Comparison of ENCODE assay signal across 21 mouse cellular contexts in genomic region chr13:23577835-23578234, GRCm38 (mm10). TPM values are rescaled to one million over a fixed set of nuclear protein-coding genes. Genes with fewer than 3 reads are reported as not detected.
DNase-seq lines count a peak whose midpoint lies in the region; ATAC-seq and TF ChIP-seq lines count a peak whose summit lies in the region.
"Had no signal": no experiment of that assay in that cellular context is flagged by ENCODE, and none has a peak within 500 bp of the region (broad histone marks: within the 10 kb centered on the region; RNA-seq: fewer than 3 reads in every experiment).

No protein-coding gene starts in this region.

- no peaks in the 10 kb centered on the region for H3K27me3 ChIP-seq in forebrain, embryonic 13.5 days
- no peaks in the 10 kb centered on the region for H3K27me3 ChIP-seq in forebrain, embryonic 16.5 days (replicated peaks; ENCODE audit: control insufficient read depth, insufficient read depth, low read length)
- H3K27me3 ChIP-seq in liver, embryonic 14.5 days (ENCODE audit: control insufficient read depth, insufficient read depth, low read length): no peaks in the 10 kb centered on the region
- H3K27me3 ChIP-seq in liver, embryonic 11.5 days (replicated peaks; ENCODE audit: control insufficient read depth, insufficient read depth, low read length): no peaks in the 10 kb centered on the region
- no peaks in the 10 kb centered on the region for H3K27me3 ChIP-seq in MEL (ENCODE audit: control insufficient read depth in 1 of 2, insufficient read depth in 2 of 2, low read length in 2 of 2)
- H3K27me3 ChIP-seq in limb, embryonic 12.5 days: no peaks in the 10 kb centered on the region
- H3K27me3 ChIP-seq in heart, embryonic 10.5 days (ENCODE audit: insufficient read depth, poor library complexity, severe bottlenecking): no peaks in the 10 kb centered on the region
- H3K27me3 ChIP-seq: embryonic facial prominence, embryonic 15.5 days; heart, embryonic 13.5 days; neural tube, embryonic 12.5 days; Patski had no signal

- H3K9ac ChIP-seq in forebrain, embryonic 13.5 days: no peak overlapping the region
- H3K9ac ChIP-seq in forebrain, embryonic 16.5 days (replicated peaks; ENCODE audit: low read depth, low read length): no peak overlapping the region
- H3K9ac ChIP-seq in liver, embryonic 14.5 days (replicated peaks): peak overlapping the region; percentile 57
- H3K9ac ChIP-seq in liver, embryonic 11.5 days (ENCODE audit: low read depth, low read length): no peak overlapping the region
- peak overlapping the region; percentile 46 for H3K9ac ChIP-seq in MEL (ENCODE audit: control insufficient read depth, low read depth, low read length, poor library complexity, severe bottlenecking)
- H3K9ac ChIP-seq in limb, embryonic 12.5 days (replicated peaks): no peak overlapping the region
- H3K9ac ChIP-seq: embryonic facial prominence, embryonic 15.5 days; neural tube, embryonic 12.5 days had no signal

- no peak for TF ChIP-seq EP300 in liver, embryonic 14.5 days (IDR thresholded peaks at IDR 0.05; ENCODE audit: low read depth)
- TF ChIP-seq EP300 in MEL (IDR thresholded peaks at IDR 0.05; ENCODE audit: low read depth in 1 of 2, low read length in 2 of 2): no peak

- no peak overlapping the region for H3K4me3 ChIP-seq in forebrain, embryonic 13.5 days
- H3K4me3 ChIP-seq in forebrain, embryonic 16.5 days (replicated peaks; ENCODE audit: low read length): no peak overlapping the region
- H3K4me3 ChIP-seq in liver, embryonic 14.5 days (ENCODE audit: insufficient read depth in 1 of 2, low read depth in 2 of 2, low read length in 2 of 2): peak overlapping the region in 1 of 2 experiments; percentile 8; a peak in 2 of 4 replicates
- no peak overlapping the region for H3K4me3 ChIP-seq in liver, embryonic 11.5 days (ENCODE audit: low read depth, low read length)
- no peak overlapping the region for H3K4me3 ChIP-seq in MEL (ENCODE audit: control insufficient read depth in 1 of 2, insufficient read depth in 1 of 2, low read depth in 2 of 2, low read length in 2 of 2)
- no peak overlapping the region for H3K4me3 ChIP-seq in limb, embryonic 12.5 days (replicated peaks)
- no peak overlapping the region for H3K4me3 ChIP-seq in heart, embryonic 10.5 days
- H3K4me3 ChIP-seq: left cerebral cortex, adult 2 months; neural tube, embryonic 12.5 days had no signal

- TF ChIP-seq RAD21 in MEL (IDR thresholded peaks at IDR 0.05; ENCODE audit: low read depth, low read length): no peak

- H3K4me2 ChIP-seq in forebrain, embryonic 13.5 days: no peak overlapping the region
- no peak overlapping the region for H3K4me2 ChIP-seq in forebrain, embryonic 16.5 days (ENCODE audit: low read length)
- peak overlapping the region; percentile 96 for H3K4me2 ChIP-seq in liver, embryonic 14.5 days (ENCODE audit: low read depth)
- H3K4me2 ChIP-seq in liver, embryonic 11.5 days: no peak overlapping the region
- no peak overlapping the region for H3K4me2 ChIP-seq in limb, embryonic 12.5 days

- H3K27ac ChIP-seq in forebrain, embryonic 13.5 days: peak overlapping the region; percentile 25; the same call in 1 of the 2 replicates
- no peak overlapping the region for H3K27ac ChIP-seq in forebrain, embryonic 16.5 days (ENCODE audit: low read length)
- H3K27ac ChIP-seq in liver, embryonic 14.5 days: peak overlapping the region; percentile 98
- H3K27ac ChIP-seq in liver, embryonic 11.5 days (ENCODE audit: low read depth, low read length): no peak overlapping the region
- peak overlapping the region; percentile 64 for H3K27ac ChIP-seq in MEL (ENCODE audit: control insufficient read depth, low read depth, low read length)
- peak overlapping the region; percentile 66; the same call in 1 of the 2 replicates for H3K27ac ChIP-seq in limb, embryonic 12.5 days
- H3K27ac ChIP-seq in heart, embryonic 10.5 days: no peak overlapping the region
- H3K27ac ChIP-seq: left cerebral cortex, adult 2 months; neural tube, embryonic 12.5 days had no signal

- no peak for TF ChIP-seq POLR2A in MEL (IDR thresholded peaks at IDR 0.05; ENCODE audit: control insufficient read depth in 1 of 2, insufficient read depth in 1 of 2, low read depth in 1 of 2, low read length in 2 of 2, poor library complexity in 1 of 2)

- H3K9me3 ChIP-seq in forebrain, embryonic 13.5 days (replicated peaks): no peaks in the 10 kb centered on the region
- no peaks in the 10 kb centered on the region for H3K9me3 ChIP-seq in forebrain, embryonic 16.5 days (ENCODE audit: control insufficient read depth, low read length)
- no peaks in the 10 kb centered on the region for H3K9me3 ChIP-seq in liver, embryonic 14.5 days (ENCODE audit: control insufficient read depth, low read length)
- no peaks in the 10 kb centered on the region for H3K9me3 ChIP-seq in liver, embryonic 11.5 days (ENCODE audit: control insufficient read depth, low read length)
- no peaks in the 10 kb centered on the region for H3K9me3 ChIP-seq in MEL (replicated peaks; ENCODE audit: insufficient read depth, low read length)
- no peaks in the 10 kb centered on the region for H3K9me3 ChIP-seq in limb, embryonic 12.5 days
- no peaks in the 10 kb centered on the region for H3K9me3 ChIP-seq in heart, embryonic 10.5 days
- H3K9me3 ChIP-seq: embryonic facial prominence, embryonic 15.5 days; heart, embryonic 13.5 days; neural tube, embryonic 12.5 days had no signal

- TF ChIP-seq CTCF in liver, embryonic 14.5 days (IDR thresholded peaks at IDR 0.05; ENCODE audit: low read depth): no peak
- TF ChIP-seq CTCF in MEL (IDR thresholded peaks at IDR 0.05 in 2 of 3, conservative IDR thresholded peaks at IDR 0.05 in 1 of 3; ENCODE audit: control insufficient read depth in 1 of 3, insufficient read depth in 1 of 3, low read depth in 2 of 3, low read length in 3 of 3, poor library complexity in 1 of 3, severe bottlenecking in 1 of 3): no peak

- ATAC-seq in forebrain, embryonic 13.5 days: no peak
- ATAC-seq in forebrain, embryonic 16.5 days: no peak
- ATAC-seq in liver, embryonic 14.5 days (ENCODE audit: insufficient read depth): no peak
- no peak for ATAC-seq in liver, embryonic 11.5 days (replicated peaks; ENCODE audit: low FRiP score)
- no peak for ATAC-seq in limb, embryonic 12.5 days (ENCODE audit: insufficient number of reproducible peaks, insufficient read depth, low FRiP score, low TSS enrichment, low read depth)
- ATAC-seq: hindbrain, embryonic 16.5 days; Patski had no signal

- H3K36me3 ChIP-seq in forebrain, embryonic 13.5 days (ENCODE audit: poor library complexity, severe bottlenecking): no peaks in the 10 kb centered on the region
- H3K36me3 ChIP-seq in forebrain, embryonic 16.5 days (ENCODE audit: control insufficient read depth, insufficient read depth): no peaks in the 10 kb centered on the region
- no peaks in the 10 kb centered on the region for H3K36me3 ChIP-seq in liver, embryonic 14.5 days (replicated peaks; ENCODE audit: control insufficient read depth, insufficient read depth, low read depth)
- no peaks in the 10 kb centered on the region for H3K36me3 ChIP-seq in liver, embryonic 11.5 days (ENCODE audit: control insufficient read depth, insufficient read depth, low read length)
- peaks cover 0 to 35% of the 10 kb centered on the region in 2 experiments; a peak in 2 of 4 replicates for H3K36me3 ChIP-seq in MEL (ENCODE audit: control insufficient read depth in 1 of 2, insufficient read depth in 2 of 2, low read length in 2 of 2)
- H3K36me3 ChIP-seq in limb, embryonic 12.5 days: no peaks in the 10 kb centered on the region
- H3K36me3 ChIP-seq in heart, embryonic 10.5 days: no peaks in the 10 kb centered on the region
- H3K36me3 ChIP-seq: embryonic facial prominence, embryonic 15.5 days; heart, embryonic 13.5 days; neural tube, embryonic 12.5 days had no signal

- no peak for DNase-seq in liver, embryonic 14.5 days (ENCODE audit: low read depth in 3 of 3, low spot score in 3 of 3)
- DNase-seq in liver, embryonic 11.5 days (ENCODE audit: low spot score): no peak
- peak; percentile 52 for DNase-seq in MEL (ENCODE audit: low read depth, low spot score)
- no peak for DNase-seq in heart, embryonic 10.5 days (ENCODE audit: low spot score)
- DNase-seq: adrenal gland, adult 8-10 months; cerebellum, adult 9-10 months; kidney, adult 2 months; kidney, postnatal 25 days; left cerebral cortex, postnatal 4 days; lung, adult 2 months; lung, postnatal 36 days; thymus, postnatal 14 days had no signal

- WGBS in forebrain, embryonic 13.5 days: 88% methylated on average over 1 of the region's 1 CpGs
- WGBS in forebrain, embryonic 16.5 days: 86% methylated on average over 1 of the region's 1 CpGs
- 81% methylated on average over 1 of the region's 1 CpGs for WGBS in liver, embryonic 14.5 days (ENCODE audit: insufficient replicate concordance)
- WGBS in liver, embryonic 11.5 days: 95% methylated on average over 1 of the region's 1 CpGs
- 89% methylated on average over 1 of the region's 1 CpGs for whole genome bisulfite sequencing in limb, embryonic 12.5 days
- WGBS in heart, embryonic 10.5 days: 94% methylated on average over 1 of the region's 1 CpGs

- peaks cover 35% of the 10 kb centered on the region for H3K4me1 ChIP-seq in forebrain, embryonic 13.5 days
- H3K4me1 ChIP-seq in forebrain, embryonic 16.5 days (replicated peaks; ENCODE audit: control insufficient read depth, insufficient read depth, low read length): peaks cover 30% of the 10 kb centered on the region
- peaks cover 22 to 23% of the 10 kb centered on the region in 2 experiments for H3K4me1 ChIP-seq in liver, embryonic 14.5 days (replicated peaks; ENCODE audit: control insufficient read depth in 2 of 2, insufficient read depth in 2 of 2, low read length in 1 of 2)
- peaks cover 20% of the 10 kb centered on the region for H3K4me1 ChIP-seq in liver, embryonic 11.5 days (replicated peaks; ENCODE audit: control insufficient read depth, insufficient read depth, low read length)
- H3K4me1 ChIP-seq in MEL (ENCODE audit: control insufficient read depth in 1 of 2, insufficient read depth in 2 of 2, low read length in 2 of 2): peaks cover 0 to 4% of the 10 kb centered on the region in 2 experiments; a peak in 1 of 4 replicates
- peaks cover 25% of the 10 kb centered on the region for H3K4me1 ChIP-seq in limb, embryonic 12.5 days (replicated peaks)
- H3K4me1 ChIP-seq in heart, embryonic 10.5 days: peaks cover 11% of the 10 kb centered on the region; the same call in 1 of the 2 replicates

- H3K79me2 ChIP-seq in MEL (ENCODE audit: control insufficient read depth, insufficient read depth, low read length, poor library complexity): peaks cover 6% of the 10 kb centered on the region; the same call in 1 of the 2 replicates

RNA-seq across cellular contexts. Expression of gene Hist1h3d, which starts 2.3 kb away (rescaled TPM):
- 8.8 TPM in 2 replicates for polyA plus RNA-seq in forebrain, embryonic 13.5 days (2015; fragmentation: Nextera tagmentation; extraction: Ambion mirVana)
- polyA plus RNA-seq in forebrain, embryonic 16.5 days (2015; fragmentation: Nextera tagmentation; extraction: Ambion mirVana): 2.2 and 2.8 TPM in 2 replicates
- polyA plus RNA-seq in liver, embryonic 14.5 days (2012; rRNA removed): 20.4 and 27.3 TPM in 2 replicates
- polyA plus RNA-seq in liver, embryonic 14.5 days (2014; fragmentation: Nextera tagmentation; extraction: Ambion mirVana): 7.1 and 7.2 TPM in 2 replicates
- polyA plus RNA-seq in liver, embryonic 11.5 days (2014; fragmentation: Nextera tagmentation; extraction: Ambion mirVana): 7.7 and 8.5 TPM in 2 replicates
- 150 and 212 TPM in 2 replicates for total RNA-seq in MEL (2012; rRNA removed)
- 1 to 10 TPM in 1 of 2 experiments, not detected in 1; 1.4 TPM for polyA plus RNA-seq in MEL (2012; ENCODE audit: insufficient read depth in 1 of 2, insufficient read length in 2 of 2, low read depth in 1 of 2, low replicate concordance in 2 of 2, missing spikeins in 1 of 2)
- polyA plus RNA-seq in limb, embryonic 12.5 days (2016; fragmentation: Nextera tagmentation; extraction: Ambion mirVana): 9.5 and 11.3 TPM in 2 replicates
- 1.4 and 5.3 TPM in 2 replicates for polyA plus RNA-seq in heart, embryonic 10.5 days (2016; fragmentation: Nextera tagmentation; extraction: Ambion mirVana)

RNA-seq across cellular contexts. Expression of gene Hist1h4d, which starts 3.6 kb away (rescaled TPM):
- 160 and 172 TPM in 2 replicates for polyA plus RNA-seq in forebrain, embryonic 13.5 days (2015; fragmentation: Nextera tagmentation; extraction: Ambion mirVana)
- polyA plus RNA-seq in forebrain, embryonic 16.5 days (2015; fragmentation: Nextera tagmentation; extraction: Ambion mirVana): 51.0 and 59.0 TPM in 2 replicates
- 8.6 and 12.8 TPM in 2 replicates for polyA plus RNA-seq in liver, embryonic 14.5 days (2012; rRNA removed)
- polyA plus RNA-seq in liver, embryonic 14.5 days (2014; fragmentation: Nextera tagmentation; extraction: Ambion mirVana): 152 and 155 TPM in 2 replicates
- 92.8 and 99.3 TPM in 2 replicates for polyA plus RNA-seq in liver, embryonic 11.5 days (2014; fragmentation: Nextera tagmentation; extraction: Ambion mirVana)
- 1,889 and 1,922 TPM in 2 replicates for total RNA-seq in MEL (2012; rRNA removed)
- polyA plus RNA-seq in MEL (2012; ENCODE audit: insufficient read depth in 1 of 2, insufficient read length in 2 of 2, low read depth in 1 of 2, low replicate concordance in 2 of 2, missing spikeins in 1 of 2): 10 to 100 TPM in 1 of 2 experiments, not detected in 1; 11.7 TPM
- polyA plus RNA-seq in limb, embryonic 12.5 days (2016; fragmentation: Nextera tagmentation; extraction: Ambion mirVana): 139 and 158 TPM in 2 replicates
- 41.9 and 60.3 TPM in 2 replicates for polyA plus RNA-seq in heart, embryonic 10.5 days (2016; fragmentation: Nextera tagmentation; extraction: Ambion mirVana)

RNA-seq across cellular contexts. Expression of gene Hist1h2ad, which starts 3.7 kb away (rescaled TPM):
- 3.8 and 4.8 TPM in 2 replicates for polyA plus RNA-seq in forebrain, embryonic 13.5 days (2015; fragmentation: Nextera tagmentation; extraction: Ambion mirVana)
- 1.2 and 3.4 TPM in 2 replicates for polyA plus RNA-seq in forebrain, embryonic 16.5 days (2015; fragmentation: Nextera tagmentation; extraction: Ambion mirVana)
- 10.4 and 25.5 TPM in 2 replicates for polyA plus RNA-seq in liver, embryonic 14.5 days (2012; rRNA removed)
- polyA plus RNA-seq in liver, embryonic 14.5 days (2014; fragmentation: Nextera tagmentation; extraction: Ambion mirVana): 4.7 and 5.1 TPM in 2 replicates
- polyA plus RNA-seq in liver, embryonic 11.5 days (2014; fragmentation: Nextera tagmentation; extraction: Ambion mirVana): 0.84 and 0.92 TPM in 2 replicates
- total RNA-seq in MEL (2012; rRNA removed): 924 and 1,082 TPM in 2 replicates
- under 1 TPM in 1 of 2 experiments, not detected in 1; 0.14 TPM for polyA plus RNA-seq in MEL (2012; ENCODE audit: insufficient read depth in 1 of 2, insufficient read length in 2 of 2, low read depth in 1 of 2, low replicate concordance in 2 of 2, missing spikeins in 1 of 2)
- 1.9 and 2.7 TPM in 2 replicates for polyA plus RNA-seq in limb, embryonic 12.5 days (2016; fragmentation: Nextera tagmentation; extraction: Ambion mirVana)
- 0.54 and 1.1 TPM in 2 replicates for polyA plus RNA-seq in heart, embryonic 10.5 days (2016; fragmentation: Nextera tagmentation; extraction: Ambion mirVana)
- polyA plus RNA-seq: kidney, adult 2 months had no signal

RNA-seq across cellular contexts. Expression of gene Hist1h2bf, which starts 3.8 kb away (rescaled TPM):
- polyA plus RNA-seq in forebrain, embryonic 13.5 days (2015; fragmentation: Nextera tagmentation; extraction: Ambion mirVana): 10.3 and 11.2 TPM in 2 replicates
- 2.1 and 2.6 TPM in 2 replicates for polyA plus RNA-seq in forebrain, embryonic 16.5 days (2015; fragmentation: Nextera tagmentation; extraction: Ambion mirVana)
- polyA plus RNA-seq in liver, embryonic 14.5 days (2012; rRNA removed): 15.9 and 35.2 TPM in 2 replicates
- 3.4 and 4.4 TPM in 2 replicates for polyA plus RNA-seq in liver, embryonic 14.5 days (2014; fragmentation: Nextera tagmentation; extraction: Ambion mirVana)
- 1.8 TPM in 2 replicates for polyA plus RNA-seq in liver, embryonic 11.5 days (2014; fragmentation: Nextera tagmentation; extraction: Ambion mirVana)
- 1,093 and 1,255 TPM in 2 replicates for total RNA-seq in MEL (2012; rRNA removed)
- polyA plus RNA-seq in MEL (2012; ENCODE audit: insufficient read depth in 1 of 2, insufficient read length in 2 of 2, low read depth in 1 of 2, low replicate concordance in 2 of 2, missing spikeins in 1 of 2): 1 to 10 TPM in 1 of 2 experiments, not detected in 1; 2.2 TPM
- 12.5 and 21.2 TPM in 2 replicates for polyA plus RNA-seq in limb, embryonic 12.5 days (2016; fragmentation: Nextera tagmentation; extraction: Ambion mirVana)
- 1.1 and 1.8 TPM in 2 replicates for polyA plus RNA-seq in heart, embryonic 10.5 days (2016; fragmentation: Nextera tagmentation; extraction: Ambion mirVana)

RNA-seq across cellular contexts. Expression of gene Hist1h2bg, which starts 6.6 kb away (rescaled TPM):
- 8.9 and 11.5 TPM in 2 replicates for polyA plus RNA-seq in forebrain, embryonic 13.5 days (2015; fragmentation: Nextera tagmentation; extraction: Ambion mirVana)
- polyA plus RNA-seq in forebrain, embryonic 16.5 days (2015; fragmentation: Nextera tagmentation; extraction: Ambion mirVana): 2.1 and 6.2 TPM in 2 replicates
- polyA plus RNA-seq in liver, embryonic 14.5 days (2012; rRNA removed): 42.1 and 55.9 TPM in 2 replicates
- 6.9 and 10.2 TPM in 2 replicates for polyA plus RNA-seq in liver, embryonic 14.5 days (2014; fragmentation: Nextera tagmentation; extraction: Ambion mirVana)
- 5.7 and 6.3 TPM in 2 replicates for polyA plus RNA-seq in liver, embryonic 11.5 days (2014; fragmentation: Nextera tagmentation; extraction: Ambion mirVana)
- 2,580 and 3,348 TPM in 2 replicates for total RNA-seq in MEL (2012; rRNA removed)
- polyA plus RNA-seq in MEL (2012; ENCODE audit: insufficient read depth in 1 of 2, insufficient read length in 2 of 2, low read depth in 1 of 2, low replicate concordance in 2 of 2, missing spikeins in 1 of 2): 10 to 100 TPM in 1 of 2 experiments, not detected in 1; 14.7 TPM
- polyA plus RNA-seq in limb, embryonic 12.5 days (2016; fragmentation: Nextera tagmentation; extraction: Ambion mirVana): 16.5 and 25.4 TPM in 2 replicates
- 2.8 and 4.8 TPM in 2 replicates for polyA plus RNA-seq in heart, embryonic 10.5 days (2016; fragmentation: Nextera tagmentation; extraction: Ambion mirVana)

Comparison
In these comparisons a context has a peak if more than half of its experiments do, and no peak if none do; other contexts are left out.
1. H3K27ac ChIP-seq: peak in forebrain, embryonic 13.5 days (single experiment), liver, embryonic 14.5 days (single experiment), MEL (single experiment) and limb, embryonic 12.5 days (single experiment); none in forebrain, embryonic 16.5 days (single experiment), liver, embryonic 11.5 days (single experiment) and heart, embryonic 10.5 days (single experiment).
2. H3K9ac ChIP-seq: peak in liver, embryonic 14.5 days (single experiment) and MEL (single experiment); none in forebrain, embryonic 13.5 days (single experiment), forebrain, embryonic 16.5 days (single experiment), liver, embryonic 11.5 days (single experiment) and limb, embryonic 12.5 days (single experiment).